Mouse (Mus musculus): ENCODE measurements around the gene Nceh1. TPM values are rescaled to one million over a fixed set of nuclear protein-coding genes. Genes with fewer than 3 reads are reported as not detected.

Nceh1 gene
- total and polyA plus RNA-seq, 2 experiments from 2014 or later = 30.2 to 33.6 TPM

DNA sequence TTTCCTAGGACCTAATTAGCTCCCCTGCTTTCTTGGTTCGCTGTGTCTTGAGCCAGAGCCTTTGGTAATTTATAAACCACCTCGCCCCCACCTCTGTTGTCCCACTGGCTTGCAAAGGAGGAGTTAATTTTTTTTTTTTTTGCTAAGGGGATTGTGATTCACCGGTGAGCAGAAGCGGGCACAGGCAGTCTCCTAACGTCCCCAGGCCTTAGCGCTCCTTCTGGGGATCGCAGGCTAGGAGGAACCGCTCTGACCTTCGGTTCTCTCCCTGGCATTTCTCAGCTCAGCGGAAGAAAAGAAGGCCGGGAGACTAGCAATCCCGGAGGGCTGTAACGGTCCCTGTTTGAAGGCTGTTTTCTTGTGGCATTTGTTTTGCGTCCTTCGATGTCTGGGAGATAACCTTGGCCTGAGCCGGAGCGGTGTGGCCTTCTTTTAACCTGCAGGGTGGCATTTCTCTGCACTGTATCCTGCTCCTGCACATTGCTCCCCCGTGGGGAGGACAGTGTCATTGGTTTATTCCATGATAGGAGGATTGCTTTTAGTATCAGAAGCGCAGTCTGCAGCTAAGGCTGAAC, 923 bp downstream of the Nceh1 start:
- H3K27me3 ChIP-seq (ENCODE audit: insufficient read depth, low read length) = no peaks in the 10 kb centered on the region
- peak overlapping the region; percentile 92 for H3K4me2 ChIP-seq (ENCODE audit: low read depth, low read length, poor library complexity, severe bottlenecking)
- no peaks in the 10 kb centered on the region; the same call in 1 of the 2 replicates for H3K4me1 ChIP-seq (ENCODE audit: insufficient read depth, low read length)
- TF ChIP-seq CTCF (IDR thresholded peaks at IDR 0.05) = peak; percentile 45
- H3K9ac ChIP-seq (replicated peaks; ENCODE audit: low read length, poor library complexity, severe bottlenecking) = peak overlapping the region; percentile 71
- WGBS = 7% methylated on average over 19 of the region's 19 CpGs
- DNase-seq (ENCODE audit: low spot score) = peak; percentile 49
- peak overlapping the region; percentile 71 for H3K4me3 ChIP-seq (ENCODE audit: low read depth, low read length)
- peak overlapping the region; percentile 59; the same call in 1 of the 2 replicates for H3K27ac ChIP-seq (ENCODE audit: low read depth, low read length)
- no peaks in the 10 kb centered on the region for H3K36me3 ChIP-seq (ENCODE audit: insufficient read depth, low read length)
- no peak; the same call in 1 of the 2 replicates for ATAC-seq (ENCODE audit: low FRiP score)
- H3K9me3 ChIP-seq (ENCODE audit: low read length) = no peaks in the 10 kb centered on the region

DNA sequence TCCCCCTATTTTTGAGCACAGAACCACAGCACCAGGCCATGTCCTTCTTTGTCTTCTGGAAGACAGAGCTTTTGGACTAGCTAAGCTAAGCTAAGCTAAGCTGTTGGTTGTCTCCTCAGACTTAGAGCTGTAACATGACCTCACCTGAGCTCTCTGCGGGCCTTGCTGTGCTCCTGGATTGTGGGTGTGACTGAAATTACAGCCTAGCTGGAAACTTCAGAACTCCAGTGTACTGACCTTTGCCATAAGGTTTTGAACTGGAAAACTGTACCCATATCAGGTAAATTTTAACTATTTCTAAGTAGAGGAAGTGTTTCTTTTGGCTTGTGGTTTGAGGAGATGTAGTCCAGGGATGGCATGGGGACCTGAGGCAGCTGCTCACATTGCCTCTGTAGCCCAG, 5.6 kb downstream of the Nceh1 start:
- Histone ChIP-seq H3K4me1 (ENCODE audit: insufficient read depth, low read length) (no peaks in the 10 kb centered on the region; the same call in 1 of the 2 replicates), H3K4me2 (ENCODE audit: low read depth, low read length, poor library complexity, severe bottlenecking) (no peak overlapping the region), H3K4me3 (ENCODE audit: low read depth, low read length) (no peak overlapping the region), H3K27ac (ENCODE audit: low read depth, low read length) (no peak overlapping the region), H3K9ac (replicated peaks; ENCODE audit: low read length, poor library complexity, severe bottlenecking) (no peak overlapping the region), H3K9me3 (ENCODE audit: low read length) (no peaks in the 10 kb centered on the region), H3K36me3 (ENCODE audit: insufficient read depth, low read length) (no peaks in the 10 kb centered on the region), H3K27me3 (ENCODE audit: insufficient read depth, low read length) (no peaks in the 10 kb centered on the region)
- 88% methylated on average over 1 of the region's 1 CpGs for WGBS
- no peak for ATAC-seq (ENCODE audit: low FRiP score)
- no peak for TF ChIP-seq CTCF (IDR thresholded peaks at IDR 0.05)
- DNase-seq (ENCODE audit: low spot score) = no peak

- 54% methylated on average over 14 of the region's 14 CpGs for WGBS
- no peaks in the 10 kb centered on the region for H3K9me3 ChIP-seq (ENCODE audit: low read length)
- TF ChIP-seq CTCF (IDR thresholded peaks at IDR 0.05) = no peak
- no peak overlapping the region for H3K9ac ChIP-seq (replicated peaks; ENCODE audit: low read length, poor library complexity, severe bottlenecking)
- H3K4me1 ChIP-seq (ENCODE audit: insufficient read depth, low read length) = no peaks in the 10 kb centered on the region
- no peaks in the 10 kb centered on the region for H3K36me3 ChIP-seq (ENCODE audit: insufficient read depth, low read length)
- H3K4me2 ChIP-seq (ENCODE audit: low read depth, low read length, poor library complexity, severe bottlenecking) = no peak overlapping the region
- H3K27ac ChIP-seq (ENCODE audit: low read depth, low read length) = no peak overlapping the region
- no peak for ATAC-seq (ENCODE audit: low FRiP score)
- H3K4me3 ChIP-seq (ENCODE audit: low read depth, low read length) = no peak overlapping the region
- peak; percentile 73 for DNase-seq (ENCODE audit: low spot score)
- H3K27me3 ChIP-seq (ENCODE audit: insufficient read depth, low read length) = no peaks in the 10 kb centered on the region
Measured at GRCm38 (mm10) chr3:27189320-27190261, 6.8 kb downstream of the Nceh1 start.

DNA sequence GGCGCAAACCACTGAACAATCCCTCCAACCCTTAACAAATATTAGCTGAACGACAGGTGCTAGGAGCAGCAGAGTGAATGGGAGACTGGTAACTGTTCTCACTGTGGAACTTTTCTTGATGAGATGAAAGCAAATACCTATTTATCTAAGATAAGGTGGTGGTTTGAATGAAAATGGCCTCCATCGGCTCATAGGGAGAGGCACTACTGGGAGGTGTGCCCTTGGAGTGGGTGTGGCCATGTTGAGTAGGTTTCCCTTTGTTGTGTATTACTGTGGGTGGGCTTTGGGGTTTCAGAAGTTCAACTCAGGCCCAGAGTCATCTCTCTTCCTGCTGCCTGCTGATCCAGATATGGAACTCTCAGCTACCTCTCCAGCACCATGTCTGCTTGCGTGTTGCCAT, 8.1 kb downstream of the Nceh1 start:
- Histone ChIP-seq H3K36me3 (ENCODE audit: insufficient read depth, low read length) (no peaks in the 10 kb centered on the region), H3K9ac (replicated peaks; ENCODE audit: low read length, poor library complexity, severe bottlenecking) (no peak overlapping the region), H3K4me2 (ENCODE audit: low read depth, low read length, poor library complexity, severe bottlenecking) (no peak overlapping the region), H3K4me3 (ENCODE audit: low read depth, low read length) (no peak overlapping the region), H3K4me1 (ENCODE audit: insufficient read depth, low read length) (no peaks in the 10 kb centered on the region), H3K27me3 (ENCODE audit: insufficient read depth, low read length) (no peaks in the 10 kb centered on the region), H3K9me3 (ENCODE audit: low read length) (no peaks in the 10 kb centered on the region), H3K27ac (ENCODE audit: low read depth, low read length) (no peak overlapping the region)
- ATAC-seq (ENCODE audit: low FRiP score) (no peak), DNase-seq (ENCODE audit: low spot score) (no peak)
- TF ChIP-seq CTCF (IDR thresholded peaks at IDR 0.05) = no peak
- WGBS = 90% methylated on average over 4 of the region's 4 CpGs

GRCm38 (mm10) chr3:27191856-27192255, 9.1 kb downstream of the Nceh1 start:
- ATAC-seq (ENCODE audit: low FRiP score) = no peak
- H3K27ac ChIP-seq (ENCODE audit: low read depth, low read length) = no peak overlapping the region
- no peak for DNase-seq (ENCODE audit: low spot score)
- no peak for TF ChIP-seq CTCF (IDR thresholded peaks at IDR 0.05)
- no peak overlapping the region for H3K4me2 ChIP-seq (ENCODE audit: low read depth, low read length, poor library complexity, severe bottlenecking)
- no peaks in the 10 kb centered on the region for H3K9me3 ChIP-seq (ENCODE audit: low read length)
- 84% methylated on average over 6 of the region's 6 CpGs for WGBS
- no peaks in the 10 kb centered on the region for H3K36me3 ChIP-seq (ENCODE audit: insufficient read depth, low read length)
- no peak overlapping the region for H3K9ac ChIP-seq (replicated peaks; ENCODE audit: low read length, poor library complexity, severe bottlenecking)
- no peaks in the 10 kb centered on the region for H3K27me3 ChIP-seq (ENCODE audit: insufficient read depth, low read length)
- no peak overlapping the region for H3K4me3 ChIP-seq (ENCODE audit: low read depth, low read length)
- no peaks in the 10 kb centered on the region for H3K4me1 ChIP-seq (ENCODE audit: insufficient read depth, low read length)

GRCm38 (mm10) chr3:27193844-27194317, 11.1 kb downstream of the Nceh1 start:
- no peak overlapping the region for H3K4me2 ChIP-seq (ENCODE audit: low read depth, low read length, poor library complexity, severe bottlenecking)
- no peak for TF ChIP-seq CTCF (IDR thresholded peaks at IDR 0.05)
- H3K9me3 ChIP-seq (ENCODE audit: low read length) = no peaks in the 10 kb centered on the region
- H3K27me3 ChIP-seq (ENCODE audit: insufficient read depth, low read length) = no peaks in the 10 kb centered on the region
- ATAC-seq (ENCODE audit: low FRiP score) (no peak), DNase-seq (ENCODE audit: low spot score) (no peak)
- no peaks in the 10 kb centered on the region for H3K36me3 ChIP-seq (ENCODE audit: insufficient read depth, low read length)
- no peak overlapping the region for H3K4me3 ChIP-seq (ENCODE audit: low read depth, low read length)
- H3K27ac ChIP-seq (ENCODE audit: low read depth, low read length) = no peak overlapping the region
- H3K9ac ChIP-seq (replicated peaks; ENCODE audit: low read length, poor library complexity, severe bottlenecking) = no peak overlapping the region
- H3K4me1 ChIP-seq (ENCODE audit: insufficient read depth, low read length) = no peaks in the 10 kb centered on the region
- 65% methylated on average over 6 of the region's 6 CpGs for WGBS

Measured in midbrain, postnatal 0 days (tissue).